Mouse (Mus musculus) small intestine, adult 2 months (tissue): Measurements from ENCODE around the gene Arl5b. TPM values are rescaled to one million over a fixed set of nuclear protein-coding genes. Genes with fewer than 3 reads are reported as not detected.

Experiments used
- H3K27ac ChIP-seq: fragments of 200-500 bp; 2 replicates; pipeline ENCODE4 v1.5.1; 2012; ENCODE audit warnings: low read depth, low read length, control low read depth, inconsistent platforms; ENCODE audit not compliant: insufficient read depth
- H3K27me3 ChIP-seq: fragments of 200-500 bp; 2 replicates; pipeline ENCODE4 v1.6.1; 2012; ENCODE audit warnings: mild to moderate bottlenecking, moderate library complexity, low read length, inconsistent platforms; ENCODE audit not compliant: control insufficient read depth, insufficient read depth
- H3K36me3 ChIP-seq: fragments of 200-500 bp; 2 replicates; pipeline ENCODE4 v1.6.1; 2012; ENCODE audit warnings: mild to moderate bottlenecking, low read length, control low read depth, inconsistent platforms; ENCODE audit not compliant: control insufficient read depth, insufficient read depth
- H3K4me1 ChIP-seq: fragments of 200-500 bp; 2 replicates; pipeline ENCODE4 v1.6.1; 2012; ENCODE audit warnings: low read length, inconsistent platforms, mixed read lengths; ENCODE audit not compliant: control insufficient read depth, insufficient read depth, insufficient read length
- H3K4me3 ChIP-seq: fragments of 200-500 bp; 2 replicates; pipeline ENCODE4 v1.5.1; 2012; ENCODE audit warnings: low read depth, mild to moderate bottlenecking, control low read depth, inconsistent platforms, low read length, moderate library complexity
- CTCF ChIP-seq: fragments of 200-500 bp; IDR thresholded peaks from 2 replicates; pipeline ENCODE4 v1.5.1; 2012; ENCODE audit warnings: low read depth, mild to moderate bottlenecking, control low read depth, inconsistent platforms, low read length, moderate library complexity, mixed read lengths; ENCODE audit not compliant: insufficient replicate concordance, insufficient read length; ENCODE audit errors: extremely low read depth
- POLR2A ChIP-seq: fragments of 200-500 bp; IDR thresholded peaks from 2 replicates; pipeline ENCODE4 v1.6.1; 2012; ENCODE audit warnings: low read depth, mild to moderate bottlenecking, control low read depth, inconsistent platforms, low read length, moderate library complexity
- WGBS: fragments of 180-500 bp; shearing (Covaris S2); methylation state at CpG from one replicate; pipeline ENCODE4 v1.1.7; 2018; 5-methylcytosine and 5-hydroxymethylcytosine counted together
- polyA plus RNA-seq: library from polyadenylated mRNA; depleted of rRNA; stranded (reverse); fragments of >200 nt; gene quantifications from 2 replicates; pipeline ENCODE4 v1.2.3, GENCODE M21; 2012; rRNA removed

Gene Arl5b
- polyA plus RNA-seq = 1.1 and 3.3 TPM in 2 replicates

- H3K27me3 ChIP-seq = no peaks in the 10 kb centered on the region
- peak within 1 kb of the TSS; percentile 60; the same call in 1 of the 2 replicates for H3K27ac ChIP-seq
- peaks cover 5% of the 10 kb centered on the region for H3K36me3 ChIP-seq
- peak within 1 kb of the TSS; percentile 96 for H3K4me3 ChIP-seq
- 7% methylated on average over 20 of the region's 20 CpGs for WGBS
- TF ChIP-seq POLR2A (peak; percentile 44; the same call in 1 of the 2 replicates), CTCF (no peak)
- no peaks in the 10 kb centered on the region for H3K4me1 ChIP-seq
Measured at GRCm38 (mm10) chr2:15049117-15049873, at the start of gene Arl5b. Arl5b (plus strand) TSS chr2:15049395.

GRCm38 (mm10) chr2:15007531-15007930 lies 41.7 kb upstream of the Arl5b start:
- Histone ChIP-seq H3K4me1 (no peaks in the 10 kb centered on the region), H3K27me3 (no peaks in the 10 kb centered on the region), H3K36me3 (peaks cover 6% of the 10 kb centered on the region; the same call in 1 of the 2 replicates), H3K4me3 (no peak overlapping the region), H3K27ac (no peak overlapping the region)
- TF ChIP-seq POLR2A = no peak
- no peak for TF ChIP-seq CTCF
- WGBS = 69% methylated on average over 3 of the region's 3 CpGs

- H3K4me1 ChIP-seq = no peaks in the 10 kb centered on the region
- TF ChIP-seq CTCF (no peak), POLR2A (no peak)
- no peak overlapping the region for H3K4me3 ChIP-seq
- H3K27ac ChIP-seq = no peak overlapping the region
- WGBS = 91% methylated on average over 1 of the region's 1 CpGs
- H3K27me3 ChIP-seq = no peaks in the 10 kb centered on the region
- peaks cover 6% of the 10 kb centered on the region; the same call in 1 of the 2 replicates for H3K36me3 ChIP-seq
Measured at GRCm38 (mm10) chr2:15008072-15008471, 41.1 kb upstream of the Arl5b start.

- Histone ChIP-seq H3K36me3 (peaks cover 6% of the 10 kb centered on the region), H3K4me3 (no peak overlapping the region), H3K27ac (no peak overlapping the region), H3K4me1 (no peaks in the 10 kb centered on the region), H3K27me3 (no peaks in the 10 kb centered on the region)
- 97% methylated on average over 3 of the region's 3 CpGs for WGBS
- TF ChIP-seq POLR2A (no peak), CTCF (no peak)
Measured at GRCm38 (mm10) chr2:15026817-15027216, 22.4 kb upstream of the Arl5b start.

- no peaks in the 10 kb centered on the region for H3K27me3 ChIP-seq
- 96% methylated on average over 1 of the region's 1 CpGs for WGBS
- TF ChIP-seq CTCF (no peak), POLR2A (no peak)
Measured at GRCm38 (mm10) chr2:15027816-15028215, 21.4 kb upstream of the Arl5b start.

GRCm38 (mm10) chr2:15038705-15039104 lies 10.5 kb upstream of the Arl5b start:
- H3K36me3 ChIP-seq = peaks cover 5% of the 10 kb centered on the region
- H3K4me3 ChIP-seq = no peak overlapping the region
- TF ChIP-seq CTCF (no peak), POLR2A (no peak)
- no peaks in the 10 kb centered on the region for H3K27me3 ChIP-seq
- peaks cover 2% of the 10 kb centered on the region; the same call in 1 of the 2 replicates for H3K4me1 ChIP-seq
- WGBS = 31% methylated on average over 6 of the region's 6 CpGs
- no peak overlapping the region for H3K27ac ChIP-seq

More at GRCm38 (mm10) chr2:15027816-15028215, 21.4 kb upstream of the Arl5b start:
- Histone ChIP-seq H3K4me1 (no peaks in the 10 kb centered on the region), H3K36me3 (peaks cover 7% of the 10 kb centered on the region), H3K27ac (no peak overlapping the region), H3K4me3 (no peak overlapping the region)

GRCm38 (mm10) chr2:15040326-15040725 lies 8.9 kb upstream of the Arl5b start:
- WGBS = 63% methylated on average over 5 of the region's 5 CpGs
- TF ChIP-seq CTCF (no peak), POLR2A (no peak)
- H3K27me3 ChIP-seq = no peaks in the 10 kb centered on the region
- H3K27ac ChIP-seq = no peak overlapping the region
- peaks cover 5% of the 10 kb centered on the region for H3K36me3 ChIP-seq
- H3K4me1 ChIP-seq = peaks cover 2% of the 10 kb centered on the region; the same call in 1 of the 2 replicates
- H3K4me3 ChIP-seq = no peak overlapping the region

GRCm38 (mm10) chr2:15054496-15054895 lies 5.3 kb downstream of the Arl5b start:
- TF ChIP-seq CTCF (no peak), POLR2A (no peak)
- no peaks in the 10 kb centered on the region; the same call in 1 of the 2 replicates for H3K4me1 ChIP-seq
- 12% methylated on average over 10 of the region's 10 CpGs for WGBS
- H3K27ac ChIP-seq = peak overlapping the region; percentile 96
- H3K36me3 ChIP-seq = 0 out of 2 replicates have a peak, but pooled peaks cover 2% of the 10 kb centered on the region
- no peaks in the 10 kb centered on the region for H3K27me3 ChIP-seq
- peak overlapping the region; percentile 85 for H3K4me3 ChIP-seq
